Mouse (Mus musculus) left cerebral cortex, adult 8-10 months (tissue): ENCODE measurements at regions not wholly inside any gene's neighbourhood (a gene's known extent, or its start where the extent isn't known, plus 50 kb on each side); places are given as distances from the start of the nearest gene placed in this dataset.
"Not testable (repeated sequence)": the region's sequence is repeated elsewhere in the genome, so short reads cannot be mapped to it uniquely, and the experiment has no call there.

Experiments used
- DNase-seq, 2 experiments: peaks; one replicate each; pipeline ENCODE4 v3.0.0; 2022; ENCODE audit warnings: low spot score in 2 of 2

GRCm38 (mm10) chr4:3497392-3497791 lies 312.2 kb upstream of the Vmn1r3 start:
- DNase-seq: not testable (repeated sequence)

GRCm38 (mm10) chr4:3495987-3496386 lies 310.8 kb upstream of the Vmn1r3 start:
- DNase-seq: not testable (repeated sequence)

GRCm38 (mm10) chr4:3494123-3494681 lies 309.0 kb upstream of the Vmn1r3 start:
- not testable (repeated sequence) for DNase-seq

- DNase-seq: not testable (repeated sequence)
Measured at GRCm38 (mm10) chr4:3490901-3491300, 305.7 kb upstream of the Vmn1r3 start.

GRCm38 (mm10) chr4:3482092-3482491 lies 296.9 kb upstream of the Vmn1r3 start:
- DNase-seq: no peak

- no peak for DNase-seq
Measured at GRCm38 (mm10) chr4:3456773-3457172, 271.6 kb upstream of the Vmn1r3 start.

DNA sequence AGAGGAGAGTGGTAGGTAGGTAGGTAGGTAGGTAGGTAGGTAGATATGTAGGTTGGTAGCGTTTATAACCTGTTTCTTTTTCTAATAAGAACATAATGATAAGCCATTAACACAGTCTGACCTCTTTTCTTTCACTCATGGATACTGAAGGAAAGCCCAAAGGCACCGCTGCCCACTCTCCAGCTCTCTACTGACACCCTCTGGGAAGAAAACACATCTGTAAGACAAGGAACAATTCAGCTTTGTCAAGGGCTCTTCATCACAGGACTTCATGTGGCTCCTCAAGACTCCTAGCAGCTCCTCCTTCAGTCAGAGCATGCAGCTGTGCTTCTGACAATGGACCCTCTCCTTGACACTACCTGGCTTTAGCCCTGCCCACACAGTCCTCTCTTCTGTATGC lies 252.2 kb upstream of the Vmn1r3 start:
- DNase-seq: not testable (repeated sequence)

DNA sequence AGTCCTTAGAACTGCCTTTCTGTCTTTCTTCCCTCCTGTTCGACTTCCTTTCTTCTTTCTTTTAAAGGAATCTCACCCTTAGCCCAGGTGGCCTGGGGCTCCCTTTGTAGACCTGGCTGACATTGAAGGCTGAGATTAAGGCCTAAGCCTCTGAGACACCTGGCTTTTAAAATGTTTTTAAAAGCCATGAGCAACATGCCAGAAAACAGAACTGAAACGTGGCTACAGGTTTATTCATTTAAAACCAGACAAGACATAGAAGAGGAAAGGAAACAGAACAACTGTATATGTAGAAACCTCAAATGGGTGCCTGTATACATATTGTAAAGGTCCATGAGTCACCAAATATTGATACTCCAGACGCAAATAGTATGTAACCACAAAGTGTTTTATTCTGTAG lies 242.8 kb upstream of the Vmn1r3 start:
- DNase-seq: no peak

GRCm38 (mm10) chr4:3419920-3420499 lies 234.9 kb upstream of the Vmn1r3 start:
- peak; percentile 18 to 25 for DNase-seq

GRCm38 (mm10) chr4:3416670-3417069 lies 231.5 kb upstream of the Vmn1r3 start:
- no peak for DNase-seq

DNA sequence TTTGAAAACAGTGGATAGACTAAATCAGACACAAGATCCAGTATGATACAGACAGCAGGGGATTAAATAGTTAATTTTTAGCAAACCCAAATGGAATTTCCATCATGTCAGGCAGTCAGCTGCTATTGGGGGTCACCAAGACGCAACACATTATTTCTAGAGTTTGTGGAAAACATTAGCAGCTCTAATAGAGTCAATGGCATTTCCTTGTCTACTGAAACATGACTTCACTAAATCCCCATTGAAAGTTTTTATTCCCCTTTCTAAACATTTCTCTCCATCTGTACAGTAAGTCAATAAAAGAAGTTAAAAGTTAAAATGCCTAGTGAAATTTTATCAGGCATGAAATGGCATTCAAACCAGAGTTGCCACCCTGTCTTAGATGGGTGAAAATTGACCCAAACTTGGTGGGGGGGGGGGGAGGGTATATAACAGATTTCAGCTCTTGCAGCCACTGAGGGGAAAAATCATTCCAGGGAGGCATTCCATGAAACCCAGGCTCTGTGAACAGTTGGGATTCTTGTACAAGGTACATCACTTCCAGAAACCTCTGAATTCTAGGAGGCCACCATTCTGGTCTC lies 229.4 kb upstream of the Vmn1r3 start:
- not testable (repeated sequence) for DNase-seq

GRCm38 (mm10) chr4:3413493-3414441 lies 228.6 kb upstream of the Vmn1r3 start:
- DNase-seq: no peak

DNA sequence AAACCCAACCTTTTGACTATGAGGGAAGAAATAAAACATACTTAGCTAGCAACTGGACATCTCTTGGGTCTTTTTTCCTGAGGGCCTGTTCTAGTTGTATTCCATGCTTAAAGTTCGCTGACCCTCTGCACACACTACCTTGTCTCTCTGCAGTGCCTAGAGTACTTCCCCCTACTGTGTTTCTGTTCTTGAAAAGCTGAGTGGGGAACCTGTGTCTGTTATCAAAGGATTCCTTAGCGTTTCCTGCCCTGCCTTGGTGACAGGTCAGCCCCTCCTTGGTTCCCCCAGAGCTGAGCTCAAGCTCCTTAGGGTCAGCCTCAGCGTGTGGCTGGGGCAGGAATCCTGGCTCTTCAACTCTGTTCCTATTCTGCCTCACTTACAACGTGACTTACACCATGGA lies 227.2 kb upstream of the Vmn1r3 start:
- not testable (repeated sequence) for DNase-seq

DNA sequence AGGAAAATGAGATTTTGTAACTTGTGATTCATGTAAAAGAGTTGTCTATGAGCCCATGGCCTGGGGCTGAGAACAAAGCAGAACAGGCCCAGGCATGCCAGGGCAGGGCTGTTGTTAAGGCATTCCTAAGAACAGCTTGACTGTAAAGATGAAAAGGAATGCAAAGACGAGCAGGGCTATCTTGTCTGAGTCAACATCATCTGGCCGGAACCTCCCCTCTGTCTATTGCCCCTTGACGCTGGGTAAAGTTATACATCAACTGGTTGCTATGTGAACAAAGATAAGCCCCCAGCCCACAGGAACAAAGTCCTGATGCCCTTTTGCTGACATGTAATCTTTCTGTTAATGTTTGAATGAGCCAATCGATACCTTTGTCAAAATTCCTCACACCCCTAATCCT lies 217.7 kb upstream of the Vmn1r3 start:
- not testable (repeated sequence) for DNase-seq

DNA sequence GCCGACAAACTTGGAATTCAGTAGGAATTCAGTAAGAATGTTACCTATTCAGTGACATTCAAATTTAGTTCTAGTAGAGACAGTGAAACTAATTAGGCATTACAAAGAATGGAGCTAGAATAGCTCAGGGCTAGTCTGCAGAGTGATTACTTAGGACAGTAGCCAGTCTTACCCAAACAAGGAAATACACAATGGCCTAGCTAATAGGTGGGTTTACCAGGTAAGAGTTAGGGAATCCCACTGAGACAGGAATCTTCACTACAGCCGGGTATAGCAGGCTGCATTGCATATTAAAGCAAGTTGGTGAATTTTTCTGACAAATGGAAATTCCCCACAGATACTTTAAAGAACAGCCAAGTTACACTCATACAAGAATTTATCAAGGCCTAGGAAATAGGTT lies 216.6 kb upstream of the Vmn1r3 start:
- DNase-seq: not testable (repeated sequence)

- not testable (repeated sequence) for DNase-seq
Measured at GRCm38 (mm10) chr4:3391579-3391978, 206.4 kb upstream of the Vmn1r3 start.

GRCm38 (mm10) chr4:3373027-3373763 lies 188.0 kb upstream of the Vmn1r3 start:
- DNase-seq: not testable (repeated sequence)

DNA sequence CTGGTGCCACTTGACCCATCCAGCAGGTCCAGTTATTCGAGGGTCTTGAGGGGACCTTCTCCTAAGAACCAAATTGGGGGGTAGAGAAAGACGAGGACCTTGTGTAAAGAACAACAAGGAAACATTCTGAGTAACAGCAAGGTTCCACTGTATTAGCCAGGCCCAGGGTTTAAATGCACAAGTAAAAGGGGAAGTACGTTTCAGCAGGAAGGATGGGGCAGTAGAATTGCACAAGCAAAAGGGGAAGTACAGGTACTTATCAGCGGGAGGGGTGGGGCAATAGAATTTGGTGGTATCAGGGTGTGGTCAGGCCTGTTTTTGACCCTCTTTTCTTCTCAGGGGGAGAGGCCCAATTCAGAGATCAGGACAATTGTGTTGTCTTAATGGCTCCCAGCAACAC lies 182.9 kb upstream of the Vmn1r3 start:
- DNase-seq: not testable (repeated sequence)

- not testable (repeated sequence) for DNase-seq
Measured at GRCm38 (mm10) chr4:3343443-3343842, 158.3 kb upstream of the Vmn1r3 start.

GRCm38 (mm10) chr4:3342696-3343095 lies 157.5 kb upstream of the Vmn1r3 start:
- not testable (repeated sequence) for DNase-seq

GRCm38 (mm10) chr4:3342165-3342564 lies 157.0 kb upstream of the Vmn1r3 start:
- not testable (repeated sequence) for DNase-seq
